Mouse (Mus musculus) NIH3T3 (cell line): ENCODE results near the gene Them7.

Experiments
- DNase-seq: peaks from one replicate; pipeline ENCODE4 v3.0.0-alpha.2; 2012; ENCODE audit warnings: low read depth

The Them7 gene

DNA sequence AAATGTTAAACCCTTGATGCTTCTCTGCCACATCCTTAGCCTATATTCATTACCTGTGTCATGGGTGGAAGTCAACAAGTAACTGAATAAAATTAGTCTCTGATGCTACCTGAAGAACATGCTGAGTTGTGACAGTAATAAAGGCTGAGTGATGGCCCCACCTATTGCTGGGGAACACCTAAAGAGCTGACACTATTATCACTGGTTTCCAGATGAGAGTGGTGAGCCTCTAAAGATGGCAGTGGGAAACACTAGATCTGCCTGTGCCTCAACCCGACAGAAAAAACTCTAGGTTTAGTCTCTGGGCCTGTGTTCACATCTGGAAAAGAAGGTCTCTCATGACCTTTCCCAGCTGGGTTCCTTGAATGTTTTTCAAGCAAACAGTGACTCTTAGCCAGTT, 155.6 kb downstream of the Them7 start:
- no peak for DNase-seq

DNA sequence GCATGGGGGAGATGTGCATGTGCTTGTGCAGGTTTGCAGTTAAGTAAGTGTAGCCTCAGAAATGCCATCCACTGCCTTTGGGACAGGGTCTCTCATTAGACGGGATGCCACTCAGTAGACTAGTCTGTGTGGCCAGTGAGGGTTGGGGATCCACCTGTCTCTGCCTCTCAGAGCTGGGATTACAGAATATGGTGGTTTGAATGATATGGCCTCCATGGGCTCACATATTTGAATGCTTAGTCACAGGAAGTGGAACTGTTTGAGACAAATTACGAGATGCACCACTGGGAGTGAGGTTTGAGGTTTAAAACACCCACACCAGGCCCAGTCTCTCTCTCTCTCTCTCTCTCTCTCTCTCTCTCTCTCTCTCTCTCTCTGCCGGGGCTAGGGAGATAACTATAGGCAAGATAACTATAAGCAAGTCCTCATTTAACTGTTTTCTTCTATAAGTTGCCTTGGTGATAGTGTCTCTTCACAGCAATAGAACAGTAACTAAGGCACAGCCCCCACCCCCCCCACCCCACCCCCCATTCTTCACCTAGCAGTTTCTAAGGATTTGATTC, 156.7 kb downstream of the Them7 start:
- no peak for DNase-seq

DNA sequence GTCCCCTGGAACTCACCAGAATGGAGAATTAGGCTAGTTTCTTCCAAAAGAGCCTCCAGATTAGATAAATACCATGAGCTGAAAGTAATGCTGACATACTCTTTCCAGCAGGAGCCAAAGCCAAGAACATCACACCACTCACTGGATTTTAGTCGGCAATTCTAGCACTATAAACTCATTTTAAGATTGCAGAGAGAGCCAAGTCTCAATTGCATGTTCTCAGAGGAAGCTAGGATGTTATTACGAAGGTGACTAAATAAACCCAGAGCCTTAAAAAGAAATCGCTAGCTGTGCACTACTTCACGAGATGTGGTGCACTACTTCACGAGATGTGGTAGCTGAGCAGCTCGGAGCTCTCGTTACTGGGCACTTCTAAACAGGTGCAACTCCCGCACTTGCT, 158.9 kb downstream of the Them7 start:
- no peak for DNase-seq

DNA sequence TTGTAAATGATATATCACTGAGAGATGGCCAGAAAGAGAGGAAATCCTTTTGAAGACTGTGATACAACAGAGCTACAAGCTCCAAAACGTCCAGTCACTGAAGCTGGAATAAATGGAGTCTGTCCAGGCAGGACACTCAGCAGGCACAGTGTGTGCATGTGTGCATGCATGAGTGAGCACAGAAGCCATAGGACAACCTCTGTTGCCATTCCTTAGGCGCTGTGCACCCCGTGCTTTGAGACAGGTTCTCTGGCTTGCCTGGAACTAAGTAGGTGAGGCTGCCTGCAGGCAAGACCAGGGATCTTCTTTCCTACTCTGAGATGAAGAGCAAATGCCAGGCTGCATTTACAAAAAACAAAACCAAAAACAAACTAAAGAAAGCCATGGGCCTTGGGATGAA, 160.9 kb downstream of the Them7 start:
- no peak for DNase-seq

DNA sequence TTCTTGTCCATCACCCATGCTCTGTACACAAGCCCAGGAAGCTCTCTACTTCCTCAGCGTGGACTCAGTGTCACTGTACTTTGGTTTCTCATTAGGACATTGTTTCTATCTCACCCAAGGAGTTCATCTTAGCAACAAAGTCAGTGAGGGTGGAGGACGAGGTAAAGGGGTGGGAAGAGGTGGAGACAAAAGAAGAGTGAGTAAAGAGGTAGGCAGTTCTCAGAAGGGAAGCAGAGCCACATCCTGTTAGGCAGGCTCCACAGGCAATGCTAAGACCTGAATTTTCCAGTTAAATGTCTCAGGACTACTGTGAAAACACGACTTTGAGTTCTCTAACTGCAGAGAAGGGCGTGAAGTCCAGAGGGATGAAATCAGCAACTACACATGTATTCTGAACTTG, 162.3 kb downstream of the Them7 start:
- DNase-seq = no peak

DNA sequence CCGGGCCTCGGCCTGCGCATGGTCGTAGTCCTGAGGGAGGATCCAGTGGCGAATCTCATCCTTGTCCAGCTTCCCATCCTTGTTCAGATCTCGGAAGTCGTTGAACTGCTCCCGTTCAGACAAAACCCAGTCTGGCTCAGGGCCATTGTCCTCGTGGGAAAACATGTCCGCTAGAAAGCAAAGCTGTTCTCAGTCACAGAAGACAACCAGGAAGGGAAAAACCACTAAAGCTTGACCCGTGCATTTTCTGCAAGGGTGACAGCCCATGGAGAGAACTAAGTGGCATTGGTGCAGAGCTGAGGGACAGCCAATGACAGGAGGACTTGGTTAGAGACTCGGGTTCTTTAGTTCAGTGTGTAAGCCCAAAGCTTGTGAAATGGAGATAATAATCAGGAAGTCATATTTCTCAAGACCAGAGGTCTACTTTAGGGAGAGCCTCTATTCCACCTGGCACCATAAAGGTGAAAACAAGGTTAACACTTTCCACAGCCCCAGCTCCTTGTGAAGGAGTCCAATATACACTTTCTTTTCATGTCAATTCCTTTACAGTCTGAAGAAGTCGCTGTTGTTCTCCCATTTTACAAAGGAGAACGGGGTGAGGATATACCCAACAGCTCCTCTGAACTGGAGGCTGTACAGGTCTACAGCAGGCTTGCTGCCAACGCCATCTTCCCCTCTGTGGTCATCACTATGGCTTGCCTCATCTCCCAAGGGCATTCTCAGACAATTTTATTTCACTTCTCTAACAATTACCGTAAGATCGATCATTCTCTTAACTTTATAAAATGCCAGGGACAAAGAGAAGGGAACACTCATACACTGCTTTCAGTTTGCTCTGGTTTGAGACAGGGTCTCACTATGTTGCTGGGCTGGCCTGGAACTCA, 165.1 kb downstream of the Them7 start:
- no peak for DNase-seq

DNA sequence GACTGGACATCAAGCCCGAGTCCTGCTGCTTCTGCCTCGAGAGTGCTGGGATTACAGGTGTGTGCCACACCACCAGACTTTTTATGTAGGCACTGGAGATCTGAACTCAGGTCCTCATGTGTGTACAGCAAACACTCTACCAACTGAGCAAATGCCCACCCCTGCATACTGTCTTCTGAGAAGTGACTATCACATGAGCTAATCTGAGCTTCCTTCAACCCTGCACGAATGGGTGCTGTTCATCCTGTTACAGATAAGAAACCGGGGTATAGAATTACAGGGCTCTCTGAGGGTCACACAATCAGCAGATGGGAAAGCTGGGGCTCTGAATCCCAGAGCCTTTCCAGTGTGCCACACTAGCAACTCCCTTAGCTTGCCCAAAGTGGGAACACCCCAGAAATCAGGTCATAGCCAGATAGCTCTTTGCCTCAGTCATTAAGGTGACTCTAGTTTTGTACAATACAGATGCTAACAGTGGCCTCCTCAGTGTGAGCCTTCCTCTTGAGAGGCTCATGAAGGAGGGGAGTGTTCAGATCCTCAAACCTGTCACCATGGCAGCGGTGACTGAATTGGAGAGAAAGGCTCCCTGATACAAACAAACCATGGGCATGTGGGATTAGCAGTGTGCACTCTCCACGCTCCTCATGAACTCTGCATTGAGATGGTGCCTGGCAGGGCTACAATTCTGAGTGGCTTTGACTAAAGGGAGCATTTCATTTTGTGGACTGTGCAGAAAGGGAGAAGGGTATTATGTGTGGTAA, 166.7 kb downstream of the Them7 start:
- DNase-seq = no peak

DNA sequence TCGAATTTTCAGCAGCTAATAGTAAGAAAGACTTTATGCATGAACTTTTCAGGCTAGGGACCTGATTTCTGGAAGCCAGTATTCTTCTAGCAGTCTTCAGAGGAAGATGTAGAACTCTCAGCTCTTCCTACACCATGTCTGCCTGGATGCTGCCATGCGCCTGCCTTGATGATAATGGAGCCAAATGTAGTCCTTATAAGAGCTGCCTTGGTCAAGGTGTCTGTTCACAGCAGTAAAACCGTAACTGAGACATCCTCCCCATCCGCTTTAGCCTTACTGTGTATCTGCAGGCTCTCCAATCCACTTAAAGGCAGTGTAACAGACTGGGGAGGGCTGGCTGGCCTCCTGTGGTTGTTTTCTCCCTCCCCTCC, 167.3 kb downstream of the Them7 start:
- no peak for DNase-seq

DNA sequence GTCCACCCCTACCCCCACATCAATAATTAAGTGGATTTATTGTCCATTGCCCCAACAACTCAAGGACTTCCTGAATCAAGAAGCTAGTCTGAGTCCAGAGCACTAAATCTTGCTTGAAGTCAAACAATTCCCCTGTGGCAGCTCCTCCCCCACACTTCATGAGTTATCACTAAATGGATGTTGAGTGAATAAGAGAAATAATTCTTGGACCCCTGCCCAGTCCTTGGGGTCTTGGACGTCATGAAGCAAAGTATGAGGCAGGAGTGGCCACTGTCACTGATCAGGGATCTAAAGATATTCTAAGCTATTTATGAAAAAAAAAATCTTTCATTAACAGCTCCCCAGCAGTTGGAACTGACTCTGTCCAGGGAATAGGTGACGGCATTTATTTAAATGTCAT, 168.4 kb downstream of the Them7 start:
- peak; percentile 49 for DNase-seq

DNA sequence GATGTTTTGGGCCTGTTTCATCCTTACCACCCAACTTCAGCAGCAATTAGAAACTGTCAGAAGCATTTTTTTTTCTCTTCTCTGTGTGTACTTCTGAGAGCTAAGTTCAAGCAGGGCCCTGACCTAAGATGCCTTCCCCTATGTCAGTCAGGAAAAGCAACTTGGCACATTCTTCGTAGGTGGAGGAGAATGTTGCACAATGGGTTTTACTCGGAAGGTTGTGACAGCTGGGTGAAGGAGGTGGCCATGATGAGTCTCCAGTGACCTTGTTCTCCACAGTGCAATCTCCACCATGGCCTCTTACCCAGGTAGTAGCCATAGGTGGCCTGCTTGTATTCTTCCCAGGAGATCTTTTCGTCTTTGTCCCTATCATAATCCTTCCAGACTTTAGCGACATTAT, 170.3 kb downstream of the Them7 start:
- no peak for DNase-seq

DNA sequence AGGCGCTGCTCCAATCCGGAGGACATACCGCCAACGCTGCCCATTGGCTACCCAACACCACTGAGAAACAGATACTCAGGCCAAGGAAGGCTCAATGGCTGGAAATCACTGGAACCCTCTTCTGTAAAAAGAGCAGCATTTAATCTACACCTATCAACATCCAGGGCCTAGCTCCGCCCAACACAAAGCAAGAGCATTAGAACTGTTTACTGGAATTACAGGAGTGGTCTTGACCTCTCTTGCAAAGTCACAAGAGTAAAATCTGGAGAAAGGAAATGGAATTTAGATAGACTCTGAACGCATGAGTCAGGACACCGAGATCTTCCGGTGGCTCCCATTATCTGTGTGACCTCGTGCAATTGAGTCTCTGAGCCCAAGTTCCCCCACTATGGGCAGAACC, 171.9 kb downstream of the Them7 start:
- no peak for DNase-seq

DNA sequence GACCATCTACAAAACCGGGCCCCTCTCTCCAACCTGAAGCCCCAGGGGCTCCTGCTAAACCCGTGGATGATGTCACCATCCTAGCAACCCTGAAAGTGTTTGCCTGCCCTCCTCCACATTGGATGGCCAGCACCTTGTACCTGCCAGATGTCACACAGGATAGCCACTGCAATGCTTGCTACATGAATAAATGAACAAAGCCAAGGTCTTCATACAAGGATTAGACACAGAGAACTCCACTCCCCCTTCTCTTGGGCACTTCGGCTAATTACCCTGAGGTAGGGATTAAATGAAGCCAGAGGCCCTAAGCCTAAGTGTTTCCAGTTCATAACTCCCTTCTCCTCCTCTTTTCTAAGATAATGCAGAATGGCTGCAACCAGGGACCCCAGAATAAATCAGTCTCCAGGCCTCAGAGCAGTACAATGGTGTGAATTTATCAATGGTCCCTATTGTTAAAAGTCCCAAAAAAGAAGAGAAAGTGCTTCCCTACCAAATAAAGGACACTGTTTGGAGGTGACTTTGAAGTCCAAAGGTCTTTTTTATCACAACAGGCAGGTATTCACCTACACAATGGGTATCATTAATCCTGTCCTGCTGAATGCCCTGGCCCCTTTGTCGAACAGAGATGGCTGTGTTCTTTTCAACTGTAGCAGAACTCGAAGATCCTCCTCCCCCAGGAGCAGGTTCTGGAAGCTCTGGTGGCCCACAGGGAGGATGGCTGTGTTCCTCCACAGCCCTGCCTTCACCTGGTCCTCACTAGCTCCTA, 173.5 kb downstream of the Them7 start:
- DNase-seq = peak; percentile 16

DNA sequence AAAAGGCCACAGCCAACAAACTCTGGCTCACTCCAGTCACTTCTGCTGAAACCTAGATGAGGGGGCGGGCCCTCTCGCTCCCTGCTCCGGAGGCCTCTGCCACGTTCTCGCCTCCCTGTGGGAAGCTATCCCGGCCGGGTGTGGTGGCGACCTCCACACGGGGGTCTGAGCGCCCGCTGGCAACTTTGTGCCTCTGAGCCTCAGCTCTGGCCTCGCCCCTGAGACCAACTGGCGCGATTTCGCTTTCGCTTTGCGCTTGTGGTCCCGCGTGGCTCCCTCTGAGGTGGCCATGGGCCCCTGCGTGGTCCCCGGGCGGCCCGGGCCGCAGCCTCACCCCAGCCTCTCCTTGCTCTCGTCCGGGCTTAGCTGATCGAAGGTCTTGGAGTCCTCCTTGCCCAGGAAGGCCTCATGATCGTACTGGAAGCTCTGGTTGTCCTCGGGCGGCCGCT, 174.5 kb downstream of the Them7 start:
- DNase-seq = peak; percentile 72

DNA sequence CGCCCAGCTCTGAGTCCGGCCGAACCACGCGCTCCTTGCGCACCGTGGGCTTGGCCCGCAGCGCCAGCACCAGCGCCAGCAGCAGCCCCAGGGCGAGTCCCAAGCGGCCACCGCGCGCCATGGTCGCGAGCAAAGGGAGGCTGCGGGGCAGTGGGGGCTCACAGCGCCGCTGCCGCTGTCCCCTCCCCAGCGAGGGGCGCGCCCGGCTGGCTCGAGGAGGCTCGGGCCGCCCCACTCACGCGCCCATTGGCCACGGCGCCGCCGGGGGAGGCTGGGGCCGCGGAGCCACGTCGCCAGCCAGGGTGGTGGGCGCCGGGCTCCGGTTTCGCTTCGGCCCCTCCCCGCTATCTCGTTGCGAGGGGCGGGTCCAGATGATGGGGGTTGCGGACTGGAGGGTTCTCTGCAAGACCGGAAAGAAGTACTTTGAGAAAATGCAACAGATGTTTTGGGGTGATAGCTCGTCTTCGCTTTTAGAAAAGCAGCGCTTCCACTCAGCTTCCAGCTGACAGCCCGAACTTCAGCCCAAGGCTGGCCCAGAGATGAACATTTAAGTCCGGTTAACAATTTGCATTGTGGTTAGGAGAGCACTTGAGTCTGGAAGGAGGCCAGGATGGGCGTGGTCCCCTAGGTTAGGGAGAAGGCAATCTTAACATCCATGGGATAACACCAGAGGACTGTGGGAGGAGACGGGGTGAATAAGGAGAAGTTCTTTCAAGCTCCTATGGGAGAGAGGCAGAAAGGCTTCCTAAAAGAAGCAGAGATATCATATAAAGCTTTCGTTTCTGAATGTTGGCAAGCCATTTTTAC, 175.2 kb downstream of the Them7 start, which contains the start of gene Rcn1:
TSS of gene Rcn1 (minus strand) at position 235 of the 807 bp plus-strand sequence.
- DNase-seq = peak; percentile 95

DNA sequence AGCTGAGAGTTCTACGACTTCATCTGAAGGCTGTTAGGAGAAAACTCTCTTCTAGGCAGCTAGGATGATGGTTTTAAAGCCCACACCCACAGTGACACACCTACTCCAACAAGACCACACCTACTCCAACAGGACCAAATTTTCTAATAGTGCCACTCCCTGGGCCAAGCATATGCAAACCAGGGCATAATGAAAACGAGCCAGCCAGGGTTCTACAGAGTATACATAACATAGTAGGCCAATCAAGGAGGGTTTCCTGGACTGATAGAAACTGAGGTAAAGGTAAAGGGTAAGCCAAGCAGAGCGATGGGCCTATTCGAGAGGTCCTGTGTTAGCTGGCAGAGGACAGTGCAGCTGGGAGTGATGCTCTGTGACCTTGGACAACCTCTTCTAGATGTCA, 176.4 kb downstream of the Them7 start:
- DNase-seq = no peak

DNA sequence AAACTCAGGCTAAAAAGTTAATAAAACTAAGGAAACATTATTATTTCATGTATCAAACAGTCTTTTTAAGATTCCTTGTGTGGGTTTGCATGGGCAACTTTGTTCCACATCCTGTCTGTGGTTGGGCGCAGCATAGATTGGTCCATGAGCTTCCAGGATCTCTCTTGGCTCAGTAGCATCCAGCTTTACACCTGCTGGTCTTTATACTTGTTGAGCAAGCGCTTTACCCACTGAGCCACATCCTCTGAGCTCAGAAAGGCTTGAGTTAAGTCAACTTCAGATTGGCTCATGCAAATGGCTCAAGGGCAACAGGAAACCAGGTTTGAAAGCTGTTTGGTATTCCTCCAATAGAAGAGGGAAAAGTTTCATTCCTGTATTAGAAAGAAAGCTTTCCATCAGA, 178.1 kb downstream of the Them7 start:
- DNase-seq = no peak

DNA sequence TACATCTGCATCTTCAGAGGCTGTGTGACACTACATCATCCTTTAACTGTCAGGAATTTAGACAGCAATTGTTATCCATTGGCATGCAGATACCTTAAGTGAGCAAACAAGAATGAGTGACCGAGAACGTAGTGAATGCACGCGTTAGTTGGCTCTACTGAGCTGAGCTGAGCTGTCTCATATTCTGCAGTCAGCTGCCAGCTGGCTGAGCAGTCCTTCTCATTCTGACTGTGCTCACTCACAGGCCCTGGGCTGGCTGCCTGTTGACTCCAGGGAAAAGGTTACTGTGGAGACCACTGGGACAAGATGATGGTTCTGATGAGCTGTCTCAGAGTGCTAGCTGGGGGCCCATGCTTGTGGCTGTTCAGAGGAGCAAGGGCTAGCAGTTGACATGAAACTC, 184.4 kb downstream of the Them7 start:
- peak; percentile 78 for DNase-seq

DNA sequence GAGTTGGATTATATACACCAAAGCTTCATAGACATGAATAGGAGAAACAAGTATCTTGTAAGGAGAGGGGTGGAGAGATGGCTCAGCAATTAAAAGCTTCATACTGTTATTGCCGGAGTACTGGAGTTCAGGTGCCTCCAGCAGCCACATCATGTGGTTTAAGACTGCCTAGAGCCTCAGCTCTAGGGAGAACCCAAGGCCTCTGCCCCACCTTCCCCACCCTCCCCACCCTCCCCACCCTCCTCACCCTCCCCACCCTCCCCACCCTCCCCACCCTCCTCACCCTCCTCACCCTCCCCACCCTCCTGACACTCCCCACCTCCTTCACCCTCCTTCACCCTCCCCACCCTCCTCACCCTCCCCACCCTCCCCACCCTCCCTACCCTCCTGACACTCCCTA, 185.1 kb downstream of the Them7 start:
- DNase-seq = no peak

DNA sequence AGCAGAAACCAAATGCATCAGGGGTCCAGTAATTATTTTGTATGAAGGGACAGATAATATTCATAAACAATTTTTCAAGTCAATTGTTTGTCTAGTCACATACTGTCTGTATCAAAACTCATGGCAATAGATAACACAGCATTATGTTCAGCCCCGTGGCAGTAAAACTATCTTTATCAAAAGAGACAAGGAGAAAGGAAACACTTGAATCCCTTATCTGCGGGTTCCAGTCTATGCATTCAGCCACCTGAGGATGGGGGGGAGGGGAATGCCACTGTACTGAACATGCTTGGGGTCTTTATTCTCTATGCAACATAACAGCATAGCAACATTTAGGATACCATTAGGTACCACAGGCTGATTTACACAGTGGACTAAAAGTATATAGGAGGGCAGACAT, 190.2 kb downstream of the Them7 start:
- no peak for DNase-seq

DNA sequence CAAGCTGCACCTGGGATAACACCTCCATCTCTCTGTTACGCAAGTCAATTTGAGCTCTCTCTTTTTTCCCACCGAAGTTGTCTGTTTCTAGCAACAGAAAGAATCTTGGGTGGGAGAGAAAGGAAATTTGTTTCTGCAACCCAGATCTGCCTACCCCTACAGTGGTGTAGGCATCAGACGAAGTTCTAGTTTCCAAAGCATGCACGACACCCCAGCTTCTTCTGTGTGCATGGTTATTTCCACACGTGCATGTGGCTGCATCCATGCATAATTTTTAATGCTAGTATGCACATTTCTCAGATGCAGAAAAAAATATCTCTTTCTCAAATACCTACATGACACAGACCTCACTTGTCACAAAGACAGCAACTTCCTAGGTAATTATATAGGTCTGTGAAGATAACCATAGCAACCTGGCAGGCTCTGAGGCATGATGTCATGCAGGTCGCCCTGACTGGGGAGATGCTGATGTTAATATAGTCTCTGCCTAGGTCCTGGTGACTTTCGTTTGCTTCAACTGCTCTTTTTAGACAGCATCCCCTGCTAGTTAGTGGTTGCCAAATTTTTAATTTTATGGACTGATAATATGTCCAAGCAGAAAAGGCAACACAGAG, 192.0 kb downstream of the Them7 start:
- DNase-seq = no peak
